Mouse (Mus musculus) CH12.LX (cell line): ENCODE results near the gene Fgf7.

ENCODE experiments used
- CTCF ChIP-seq, 2 experiments: IDR thresholded peaks in 1 of 2; conservative IDR thresholded peaks in 1 of 2; 2 replicates each; pipeline ENCODE4 v1.5.1; 2011 to 2012; ENCODE audit warnings: low read depth in 2 of 2, low read length in 2 of 2, improper control_type of control experiment in 1 of 2, inconsistent platforms in 1 of 2, mild to moderate bottlenecking in 1 of 2, moderate library complexity in 1 of 2
- ELF1 ChIP-seq: IDR thresholded peaks from 2 replicates; pipeline ENCODE4 v1.6.1; 2014; ENCODE audit warnings: low read depth, mild to moderate bottlenecking, inconsistent platforms, low read length, improper control_type of control experiment
- EP300 ChIP-seq: IDR thresholded peaks from 2 replicates; pipeline ENCODE4 v1.6.1; 2011; ENCODE audit warnings: low read length, improper control_type of control experiment
- MEF2A ChIP-seq: IDR thresholded peaks from 2 replicates; pipeline ENCODE4 v1.6.1; 2014; ENCODE audit warnings: low read depth, mild to moderate bottlenecking, inconsistent platforms, low read length, improper control_type of control experiment, borderline replicate concordance
- POLR2A ChIP-seq: IDR thresholded peaks from 2 replicates; pipeline ENCODE4 v1.6.1; 2011; ENCODE audit warnings: low read depth, mild to moderate bottlenecking, improper control_type of control experiment, low read length
- POLR2AphosphoS2 ChIP-seq: IDR thresholded peaks from 2 replicates; pipeline ENCODE4 v1.6.1; 2011; ENCODE audit warnings: low read depth, low read length, improper control_type of control experiment
- TCF12 ChIP-seq: IDR thresholded peaks from 2 replicates; pipeline ENCODE4 v1.6.1; 2014; ENCODE audit warnings: low read depth, mild to moderate bottlenecking, inconsistent platforms, low read length, improper control_type of control experiment
- ZKSCAN1 ChIP-seq: IDR thresholded peaks from 2 replicates; pipeline ENCODE4 v1.6.1; 2012; ENCODE audit warnings: low read depth, inconsistent platforms, low read length, improper control_type of control experiment, borderline replicate concordance

DNA sequence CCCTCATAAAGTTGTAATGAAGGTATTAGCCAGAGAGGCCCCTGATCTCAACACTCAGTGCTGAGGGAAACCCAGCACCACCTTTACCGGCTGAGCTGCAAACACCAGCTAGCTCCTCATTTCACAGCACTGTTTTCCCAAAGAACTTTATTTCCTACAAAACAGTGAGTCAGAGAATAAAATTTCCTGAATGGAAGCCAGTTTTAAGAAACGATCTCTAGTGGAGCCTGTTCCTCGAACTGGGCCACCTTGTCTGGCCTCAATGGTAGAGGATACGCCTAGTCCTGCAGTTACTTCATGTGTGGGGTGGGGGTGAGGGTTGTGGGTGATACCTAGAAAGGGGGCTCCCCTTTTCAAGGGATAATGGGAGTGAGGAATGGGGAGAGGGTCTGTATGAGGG lies 60.2 kb downstream of the Fgf7 start:
- TF ChIP-seq POLR2A (no peak), CTCF (conservative IDR thresholded peaks at IDR 0.05 in 1 of 2, IDR thresholded peaks at IDR 0.05 in 1 of 2; ENCODE audit: low read depth in 2 of 2, low read length in 2 of 2) (no peak), ZKSCAN1 (no peak), MEF2A (no peak), POLR2AphosphoS2 (no peak), ELF1 (no peak), TCF12 (no peak), EP300 (no peak)
